Mouse (Mus musculus) thymus, adult 2 months (tissue): Measurements from ENCODE around the gene Ppp2r3c.

Experiments used
- CTCF ChIP-seq: fragments of 200-500 bp; IDR thresholded peaks from 2 replicates; pipeline ENCODE4 v1.5.1; 2012; ENCODE audit warnings: mild to moderate bottlenecking, control low read depth, low read length, moderate library complexity, borderline replicate concordance; ENCODE audit not compliant: control insufficient read depth, poor library complexity, insufficient read depth; ENCODE audit errors: extremely low read depth
- POLR2A ChIP-seq: fragments of 200-500 bp; IDR thresholded peaks from 2 replicates; pipeline ENCODE4 v1.6.1; 2012; ENCODE audit warnings: mild to moderate bottlenecking, low read length, control low read depth, moderate library complexity; ENCODE audit not compliant: control insufficient read depth, poor library complexity, insufficient read depth; ENCODE audit errors: extremely low read depth

- no peak for TF ChIP-seq POLR2A
- no peak for TF ChIP-seq CTCF
Measured at GRCm38 (mm10) chr12:55300820-55301351, 1.9 kb downstream of the Ppp2r3c start.
